Mouse (Mus musculus) ES-CJ7 (cell line): ENCODE measurements around the gene Hpn.
A peak's percentile ranks its signal among the peaks of the same experiment; 100 is the strongest.

ENCODE experiments used
- DNase-seq: peaks from one replicate; pipeline ENCODE4 v3.0.0; 2011; ENCODE audit warnings: low read depth, low spot score

Gene Hpn

GRCm38 (mm10) chr7:31055354-31055824 is 59.7 kb downstream of the Hpn start:
- no peak for DNase-seq

GRCm38 (mm10) chr7:31054661-31055320 is 60.3 kb downstream of the Hpn start:
- no peak for DNase-seq

GRCm38 (mm10) chr7:31053882-31054447 is 61.1 kb downstream of the Hpn start:
- DNase-seq: no peak

GRCm38 (mm10) chr7:31052636-31053434 is 62.3 kb downstream of the Hpn start:
- peak; percentile 86 for DNase-seq

- no peak for DNase-seq
These were observed 62.8 kb downstream of the Hpn start for GRCm38 (mm10) chr7:31052251-31052635.

- DNase-seq: no peak
These were observed 63.6 kb downstream of the Hpn start, which contains the start of gene Fxyd7 for GRCm38 (mm10) chr7:31051321-31052021. TSS of gene Fxyd7 (minus strand) at chr7:31051467.

- no peak for DNase-seq
These were observed 64.2 kb downstream of the Hpn start for GRCm38 (mm10) chr7:31050921-31051320.

- DNase-seq: no peak
These were observed 64.6 kb downstream of the Hpn start for GRCm38 (mm10) chr7:31050487-31050886.

GRCm38 (mm10) chr7:31049846-31050281 is 65.2 kb downstream of the Hpn start:
- no peak for DNase-seq

GRCm38 (mm10) chr7:31049135-31049845 is 65.8 kb downstream of the Hpn start:
- DNase-seq: peak; percentile 63
